Mouse (Mus musculus): ENCODE measurements at regions not wholly inside any gene's neighbourhood (a gene's known extent, or its start where the extent isn't known, plus 50 kb on each side); places are given as distances from the start of the nearest gene placed in this dataset.
A peak's percentile ranks its signal among the peaks of the same experiment; 100 is the strongest.

GRCm38 (mm10) chrX:42332906-42333305 is 156.6 kb upstream of the Tex13c2 start:
- no peak for ATAC-seq (ENCODE audit: extremely low read depth, insufficient number of reproducible peaks, low FRiP score, poor library complexity, severe bottlenecking)

- no peak for ATAC-seq (ENCODE audit: extremely low read depth, insufficient number of reproducible peaks, low FRiP score, poor library complexity, severe bottlenecking)
Measured at GRCm38 (mm10) chrX:42333631-42334030, 155.9 kb upstream of the Tex13c2 start.

- ATAC-seq (ENCODE audit: extremely low read depth, insufficient number of reproducible peaks, low FRiP score, poor library complexity, severe bottlenecking): no peak
Measured at GRCm38 (mm10) chrX:42334794-42335193, 154.7 kb upstream of the Tex13c2 start.

- no peak for ATAC-seq (ENCODE audit: extremely low read depth, insufficient number of reproducible peaks, low FRiP score, poor library complexity, severe bottlenecking)
Measured at GRCm38 (mm10) chrX:42336772-42337171, 152.7 kb upstream of the Tex13c2 start.

GRCm38 (mm10) chrX:42342362-42342761 is 147.1 kb upstream of the Tex13c2 start:
- no peak for ATAC-seq (ENCODE audit: extremely low read depth, insufficient number of reproducible peaks, low FRiP score, poor library complexity, severe bottlenecking)

GRCm38 (mm10) chrX:42342951-42343879 is 146.3 kb upstream of the Tex13c2 start:
- ATAC-seq (ENCODE audit: extremely low read depth, insufficient number of reproducible peaks, low FRiP score, poor library complexity, severe bottlenecking): 0 out of 2 replicates have a peak, but pooled peaks have one; percentile 39

- no peak for ATAC-seq (ENCODE audit: extremely low read depth, insufficient number of reproducible peaks, low FRiP score, poor library complexity, severe bottlenecking)
Measured at GRCm38 (mm10) chrX:42352610-42353254, 136.8 kb upstream of the Tex13c2 start.

GRCm38 (mm10) chrX:42359381-42360172 is 129.9 kb upstream of the Tex13c2 start:
- no peak for ATAC-seq (ENCODE audit: extremely low read depth, insufficient number of reproducible peaks, low FRiP score, poor library complexity, severe bottlenecking)

- no peak for ATAC-seq (ENCODE audit: extremely low read depth, insufficient number of reproducible peaks, low FRiP score, poor library complexity, severe bottlenecking)
Measured at GRCm38 (mm10) chrX:42360173-42360931, 129.1 kb upstream of the Tex13c2 start.

- ATAC-seq (ENCODE audit: extremely low read depth, insufficient number of reproducible peaks, low FRiP score, poor library complexity, severe bottlenecking): no peak
Measured at GRCm38 (mm10) chrX:42360973-42361372, 128.5 kb upstream of the Tex13c2 start.

GRCm38 (mm10) chrX:42361400-42362028 is 128.0 kb upstream of the Tex13c2 start:
- no peak for ATAC-seq (ENCODE audit: extremely low read depth, insufficient number of reproducible peaks, low FRiP score, poor library complexity, severe bottlenecking)

GRCm38 (mm10) chrX:42364137-42364536 is 125.4 kb upstream of the Tex13c2 start:
- no peak for ATAC-seq (ENCODE audit: extremely low read depth, insufficient number of reproducible peaks, low FRiP score, poor library complexity, severe bottlenecking)

GRCm38 (mm10) chrX:42373794-42374398 is 115.6 kb upstream of the Tex13c2 start:
- no peak for ATAC-seq (ENCODE audit: extremely low read depth, insufficient number of reproducible peaks, low FRiP score, poor library complexity, severe bottlenecking)

GRCm38 (mm10) chrX:42393836-42394556 is 95.5 kb upstream of the Tex13c2 start:
- no peak for ATAC-seq (ENCODE audit: extremely low read depth, insufficient number of reproducible peaks, low FRiP score, poor library complexity, severe bottlenecking)

- no peak for ATAC-seq (ENCODE audit: extremely low read depth, insufficient number of reproducible peaks, low FRiP score, poor library complexity, severe bottlenecking)
Measured at GRCm38 (mm10) chrX:42396441-42396840, 93.0 kb upstream of the Tex13c2 start.

GRCm38 (mm10) chrX:42398836-42399235 is 90.7 kb upstream of the Tex13c2 start:
- no peak for ATAC-seq (ENCODE audit: extremely low read depth, insufficient number of reproducible peaks, low FRiP score, poor library complexity, severe bottlenecking)

- ATAC-seq (ENCODE audit: extremely low read depth, insufficient number of reproducible peaks, low FRiP score, poor library complexity, severe bottlenecking): no peak
Measured at GRCm38 (mm10) chrX:42399343-42399742, 90.1 kb upstream of the Tex13c2 start.
